Mouse (Mus musculus) myocyte (in vitro differentiated cells): Measurements from ENCODE around the gene Fgr.

Source experiments
- POLR2A ChIP-seq: IDR thresholded peaks from one replicate; pipeline ENCODE4 v1.6.1; 2011; ENCODE audit warnings: low read depth, mild to moderate bottlenecking, control low read depth, moderate library complexity; ENCODE audit not compliant: insufficient read length
- POLR2AphosphoS2 ChIP-seq: IDR thresholded peaks from one replicate; pipeline ENCODE4 v1.6.1; 2011; ENCODE audit warnings: low read depth, control low read depth; ENCODE audit not compliant: insufficient read length

DNA sequence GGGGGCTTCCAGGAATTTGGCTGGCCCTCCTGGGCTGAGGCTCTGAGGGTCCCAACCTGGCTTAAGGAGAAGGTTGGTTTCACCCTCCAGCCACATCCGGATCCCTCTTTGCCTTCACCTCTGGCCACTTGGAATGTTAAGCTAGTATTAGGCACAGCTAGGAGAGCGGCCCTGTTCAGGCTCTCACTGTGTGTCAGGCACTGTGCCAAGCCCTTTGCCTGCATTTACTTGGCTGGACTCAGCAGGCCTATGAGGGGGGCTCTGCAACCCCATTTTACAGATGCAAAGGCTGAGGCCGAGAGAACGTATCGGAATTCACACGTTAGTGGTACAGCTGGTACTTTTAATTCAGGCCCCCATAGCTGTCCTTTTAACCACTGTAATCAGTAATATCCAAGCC is 49.7 kb downstream of the Fgr start:
- TF ChIP-seq POLR2A (no peak), POLR2AphosphoS2 (no peak)
